Mouse (Mus musculus) ES-E14 (cell line): Measurements from ENCODE around the gene Sema3b.

Experiments
- CHD2 ChIP-seq: IDR thresholded peaks from 2 replicates; pipeline ENCODE4 v1.6.1; 2014; ENCODE audit warnings: mild to moderate bottlenecking, low read depth, low read length, inconsistent platforms
- ZC3H11A ChIP-seq: IDR thresholded peaks from 2 replicates; pipeline ENCODE4 v1.6.1; 2012; ENCODE audit warnings: low read depth, mild to moderate bottlenecking, inconsistent platforms, low read length, borderline replicate concordance
- ZNF384 ChIP-seq: IDR thresholded peaks from 2 replicates; pipeline ENCODE4 v1.6.1; 2012; ENCODE audit warnings: low read depth, low read length, inconsistent platforms

- no peak for TF ChIP-seq CHD2
- no peak for TF ChIP-seq ZC3H11A
- no peak for TF ChIP-seq ZNF384
Observed at GRCm38 (mm10) chr9:107624539-107624938, 15.5 kb upstream of the Sema3b start.
